Mouse (Mus musculus): ENCODE measurements around the gene Oog1. TPM values are rescaled to one million over a fixed set of nuclear protein-coding genes. Genes with fewer than 3 reads are reported as not detected.

Oog1 gene
- polyA plus RNA-seq (2014; fragmentation: Illumina TruSeq; extraction: RNeasy Lipid Tissue Mini Kit (QIAGEN cat#74804); ENCODE audit: insufficient read depth, low read depth, low replicate concordance): not detected

DNA sequence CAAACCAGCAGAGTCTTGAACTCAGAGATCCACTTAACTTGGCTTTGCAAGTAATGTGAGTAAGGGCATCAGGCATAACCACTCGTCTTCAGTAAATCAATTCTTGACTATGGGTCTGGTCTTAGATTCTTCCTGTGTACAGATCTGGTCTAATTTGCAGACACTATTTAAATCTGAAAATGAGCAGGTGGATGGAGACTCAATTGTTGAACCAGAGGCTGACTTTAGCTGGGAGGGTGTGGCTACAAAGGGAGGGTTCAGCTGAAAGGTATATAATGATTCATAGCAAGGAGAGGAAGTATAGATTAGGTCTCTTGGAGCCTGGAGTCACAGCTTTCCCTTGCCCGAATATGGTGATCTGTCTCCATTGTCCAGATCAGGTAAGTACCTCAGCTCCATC is at the start of gene Oog1:
TSS of gene Oog1 (plus strand) at position 301 of the 400 bp plus-strand sequence.

DNA sequence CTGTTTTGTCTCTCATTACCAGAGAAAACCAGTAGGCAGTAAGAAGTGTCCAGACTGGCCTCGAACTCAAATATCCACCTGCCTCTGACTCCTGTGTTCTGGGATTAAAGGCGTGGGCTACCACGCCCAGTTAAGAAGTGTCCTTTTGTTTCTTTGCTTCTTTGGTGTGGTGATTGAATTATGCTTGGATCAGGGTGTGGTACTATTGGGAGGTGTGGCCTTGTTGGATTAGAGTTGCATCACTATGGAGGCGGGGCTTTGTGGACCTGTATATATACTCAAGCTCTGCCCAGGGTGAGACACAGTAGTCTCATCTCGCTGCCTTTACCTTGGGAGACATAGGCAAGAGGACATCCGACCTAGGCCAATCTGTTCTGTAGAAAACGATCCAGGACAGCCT is 16.1 kb downstream of the Oog1 start, which contains the start of gene Gm4027:
TSS of gene Gm4027 (plus strand) at position 301 of the 400 bp plus-strand sequence.

DNA sequence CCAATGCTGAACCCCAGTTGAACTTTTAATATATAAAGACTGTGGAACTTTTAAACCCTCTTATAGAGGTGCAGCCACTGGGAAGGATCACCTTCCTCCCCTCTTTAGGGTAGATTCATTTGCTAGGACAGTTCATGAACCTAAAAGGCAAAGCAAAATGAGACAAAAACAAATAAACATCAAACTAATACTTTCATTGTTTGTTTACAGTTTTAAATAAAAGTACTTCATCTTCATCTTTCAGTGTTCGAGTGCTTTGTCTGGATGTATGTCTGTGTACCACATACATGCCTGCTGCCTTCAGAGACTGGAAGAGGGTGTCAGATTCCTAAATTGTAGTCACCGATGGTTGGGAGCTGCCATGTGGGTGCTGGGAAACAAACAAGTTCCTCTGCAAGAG is 42.0 kb downstream of the Oog1 start, which contains the start of gene Gm16381:
TSS of gene Gm16381 (minus strand) at position 101 of the 400 bp plus-strand sequence.

Other genes starting within 250 kb of the Oog1 start
- gene Sptlc2, start 214.3 kb upstream of the Oog1 start, polyA plus RNA-seq (2014; fragmentation: Illumina TruSeq; extraction: RNeasy Lipid Tissue Mini Kit (QIAGEN cat#74804); ENCODE audit: insufficient read depth, low read depth, low replicate concordance): 80.8 TPM
- gene Slirp, start 158.8 kb upstream of the Oog1 start, polyA plus RNA-seq (2014; fragmentation: Illumina TruSeq; extraction: RNeasy Lipid Tissue Mini Kit (QIAGEN cat#74804); ENCODE audit: insufficient read depth, low read depth, low replicate concordance): 91.3 TPM
- 8.7 TPM for gene Alkbh1, start 158.7 kb upstream of the Oog1 start, polyA plus RNA-seq (2014; fragmentation: Illumina TruSeq; extraction: RNeasy Lipid Tissue Mini Kit (QIAGEN cat#74804); ENCODE audit: insufficient read depth, low read depth, low replicate concordance)
- gene Snw1, start 130.4 kb upstream of the Oog1 start, polyA plus RNA-seq (2014; fragmentation: Illumina TruSeq; extraction: RNeasy Lipid Tissue Mini Kit (QIAGEN cat#74804); ENCODE audit: insufficient read depth, low read depth, low replicate concordance): 48.4 TPM
- gene Gm5788, start 108.0 kb upstream of the Oog1 start, polyA plus RNA-seq (2014; fragmentation: Illumina TruSeq; extraction: RNeasy Lipid Tissue Mini Kit (QIAGEN cat#74804); ENCODE audit: insufficient read depth, low read depth, low replicate concordance): not detected
- gene Gm8300, start 88.4 kb upstream of the Oog1 start, polyA plus RNA-seq (2014; fragmentation: Illumina TruSeq; extraction: RNeasy Lipid Tissue Mini Kit (QIAGEN cat#74804); ENCODE audit: insufficient read depth, low read depth, low replicate concordance): not detected
- gene Gm4027, start 16.2 kb downstream of the Oog1 start, polyA plus RNA-seq (2014; fragmentation: Illumina TruSeq; extraction: RNeasy Lipid Tissue Mini Kit (QIAGEN cat#74804); ENCODE audit: insufficient read depth, low read depth, low replicate concordance): not detected
- not detected for gene Gm16381, start 41.9 kb downstream of the Oog1 start, polyA plus RNA-seq (2014; fragmentation: Illumina TruSeq; extraction: RNeasy Lipid Tissue Mini Kit (QIAGEN cat#74804); ENCODE audit: insufficient read depth, low read depth, low replicate concordance)
- gene Gm21319, start 173.1 kb downstream of the Oog1 start, polyA plus RNA-seq (2014; fragmentation: Illumina TruSeq; extraction: RNeasy Lipid Tissue Mini Kit (QIAGEN cat#74804); ENCODE audit: insufficient read depth, low read depth, low replicate concordance): not detected
- gene Gm21936, start 192.8 kb downstream of the Oog1 start, polyA plus RNA-seq (2014; fragmentation: Illumina TruSeq; extraction: RNeasy Lipid Tissue Mini Kit (QIAGEN cat#74804); ENCODE audit: insufficient read depth, low read depth, low replicate concordance): not detected
- gene BB287469, start 213.9 kb downstream of the Oog1 start, polyA plus RNA-seq (2014; fragmentation: Illumina TruSeq; extraction: RNeasy Lipid Tissue Mini Kit (QIAGEN cat#74804); ENCODE audit: insufficient read depth, low read depth, low replicate concordance): not detected
- gene Gm2001, start 239.7 kb downstream of the Oog1 start, polyA plus RNA-seq (2014; fragmentation: Illumina TruSeq; extraction: RNeasy Lipid Tissue Mini Kit (QIAGEN cat#74804); ENCODE audit: insufficient read depth, low read depth, low replicate concordance): not detected